Comparison of ENCODE assay signal across 8 mouse cellular contexts in genomic region chr12:102468894-102469764, GRCm38 (mm10). TPM values are rescaled to one million over a fixed set of nuclear protein-coding genes. Genes with fewer than 3 reads are reported as not detected.
DNase-seq lines count a peak whose midpoint lies in the region; ATAC-seq lines count a peak whose summit lies in the region.

Golga5 (plus strand) TSS chr12:102469135.

- H3K36me3 ChIP-seq in hindbrain, embryonic 13.5 days = peaks cover 18% of the 10 kb centered on the region

- no peaks in the 10 kb centered on the region for H3K9me3 ChIP-seq in hindbrain, embryonic 13.5 days

- H3K27ac ChIP-seq in hindbrain, embryonic 13.5 days = peak within 1 kb of the TSS; percentile 83

- under 1% methylated on average over 86 of the region's 86 CpGs for WGBS in hindbrain, embryonic 13.5 days

- H3K27me3 ChIP-seq in hindbrain, embryonic 13.5 days = no peaks in the 10 kb centered on the region

- H3K4me1 ChIP-seq in hindbrain, embryonic 13.5 days (replicated peaks) = peaks cover 8% of the 10 kb centered on the region

- peak within 1 kb of the TSS; percentile 89 for H3K4me3 ChIP-seq in hindbrain, embryonic 13.5 days

- peak; percentile 99 for DNase-seq in NIH3T3 (ENCODE audit: low read depth)
- peak; percentile 99 for DNase-seq in cerebellum, postnatal 10 days
- peak; percentile 91 to 95 for DNase-seq in frontal cortex, postnatal 14 days (ENCODE audit: low spot score in 2 of 2)
- DNase-seq in layer of hippocampus, postnatal 25 days (ENCODE audit: extremely low spot score in 1 of 2, low spot score in 1 of 2) = peak; percentile 88 to 93
- peak; percentile 97 for DNase-seq in lung, postnatal 25 days (ENCODE audit: low spot score)
- DNase-seq in retina, embryonic 14.5 days (ENCODE audit: low spot score) = peak; percentile 99
- DNase-seq in thymus, postnatal 4 days = peak; percentile 99

- ATAC-seq in hindbrain, embryonic 13.5 days (ENCODE audit: low FRiP score) = peak; percentile 99

- H3K9ac ChIP-seq in hindbrain, embryonic 13.5 days = peak within 1 kb of the TSS; percentile 92

- peak within 1 kb of the TSS; percentile 86 for H3K4me2 ChIP-seq in hindbrain, embryonic 13.5 days

RNA-seq across cellular contexts. Expression of gene Golga5, which starts in this region (rescaled TPM):
- 30.1 and 30.2 TPM in 2 replicates for polyA plus RNA-seq in hindbrain, embryonic 13.5 days (2015; fragmentation: Nextera tagmentation; extraction: Ambion mirVana)
- 10 to 100 TPM; 25.6 to 27.1 TPM for total RNA-seq in layer of hippocampus, postnatal 25 days (2021)

Comparison
In these comparisons a context has a peak if more than half of its experiments do, and no peak if none do; other contexts are left out.
1. Peak in every context shown above with its lines: DNase-seq, ATAC-seq, H3K4me3 ChIP-seq and H3K27ac ChIP-seq.